Mouse (Mus musculus) brain, embryonic 14.5 days (tissue): ENCODE measurements around the gene 1110051M20Rik.

Experiments used
- CTCF ChIP-seq: fragments of 200-500 bp; IDR thresholded peaks from 2 replicates; pipeline ENCODE4 v1.5.1; 2012; ENCODE audit warnings: inconsistent platforms, mild to moderate bottlenecking, moderate library complexity, borderline replicate concordance; ENCODE audit not compliant: insufficient read depth, insufficient read length; ENCODE audit errors: extremely low read depth
- POLR2A ChIP-seq: fragments of 200-500 bp; IDR thresholded peaks from 2 replicates; pipeline ENCODE4 v1.6.1; 2012; ENCODE audit warnings: mild to moderate bottlenecking, inconsistent platforms, borderline replicate concordance; ENCODE audit not compliant: poor library complexity, insufficient read depth, insufficient read length, severe bottlenecking; ENCODE audit errors: extremely low read depth

DNA sequence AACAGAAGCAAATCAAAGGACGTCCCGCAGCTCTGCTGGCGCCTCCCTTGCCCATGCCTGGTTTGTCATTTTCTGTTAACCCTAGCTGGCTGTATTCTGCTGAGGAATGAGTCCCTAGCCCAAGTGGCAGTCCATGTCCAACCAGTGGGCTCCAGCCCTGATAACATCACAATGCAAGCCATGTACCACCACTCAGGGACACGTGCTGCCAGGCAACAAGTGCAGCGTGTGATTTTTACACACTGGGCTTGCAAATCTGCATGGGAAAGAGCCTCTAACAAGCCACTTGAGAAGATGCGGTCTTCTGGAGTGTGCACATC is 13.9 kb downstream of the 1110051M20Rik start:
- TF ChIP-seq CTCF: no peak
- no peak for TF ChIP-seq POLR2A
